Mouse (Mus musculus) bone marrow, adult 2 months (tissue): ENCODE measurements around the gene Rab26.

Experiments used
- CTCF ChIP-seq: fragments of 200-500 bp; IDR thresholded peaks from 2 replicates; pipeline ENCODE4 v1.5.1; 2011; ENCODE audit warnings: low read length, control low read depth; ENCODE audit not compliant: control insufficient read depth, insufficient read depth
- POLR2A ChIP-seq: fragments of 200-500 bp; IDR thresholded peaks from 2 replicates; pipeline ENCODE4 v1.6.1; 2011; ENCODE audit warnings: low read depth, mild to moderate bottlenecking, control low read depth, low read length, borderline replicate concordance; ENCODE audit not compliant: control insufficient read depth

- TF ChIP-seq POLR2A = no peak
- peak; percentile 30; the same call in 1 of the 2 replicates for TF ChIP-seq CTCF
Measured at GRCm38 (mm10) chr17:24502208-24502607, 31.8 kb downstream of the Rab26 start.
